Mouse (Mus musculus) MEL (cell line): Measurements from ENCODE around the gene Gm49384. TPM values are rescaled to one million over a fixed set of nuclear protein-coding genes. Genes with fewer than 3 reads are reported as not detected.

Experiments
- DNase-seq: peaks from one replicate; pipeline ENCODE4 v3.0.0; 2011; ENCODE audit warnings: low read depth, low spot score
- H3K27ac ChIP-seq: 2 replicates; pipeline ENCODE4 v1.5.1; 2012; ENCODE audit warnings: low read depth, mild to moderate bottlenecking, control low read depth, low read length, moderate library complexity; ENCODE audit not compliant: control insufficient read depth
- H3K27me3 ChIP-seq, 2 experiments: fragments of 150-350 bp in 1 of 2; sonication (generic) in 1 of 2; 2 replicates each; pipeline ENCODE4 v1.6.1; 2012; ENCODE audit warnings: low read length in 2 of 2, mild to moderate bottlenecking in 2 of 2, improper control_type of control experiment in 1 of 2, moderate library complexity in 1 of 2; ENCODE audit not compliant: insufficient read depth in 2 of 2, control insufficient read depth in 1 of 2
- H3K36me3 ChIP-seq, 2 experiments: 2 replicates each; pipeline ENCODE4 v1.6.1; 2012 to 2014; ENCODE audit warnings: low read length in 2 of 2, improper control_type of control experiment in 1 of 2, inconsistent platforms in 1 of 2, mild to moderate bottlenecking in 1 of 2; ENCODE audit not compliant: insufficient read depth in 2 of 2, control insufficient read depth in 1 of 2
- H3K4me1 ChIP-seq, 2 experiments: fragments of 150-350 bp in 1 of 2; sonication (generic) in 1 of 2; 2 replicates each; pipeline ENCODE4 v1.6.1; 2012; ENCODE audit warnings: low read length in 2 of 2, improper control_type of control experiment in 1 of 2, mild to moderate bottlenecking in 1 of 2; ENCODE audit not compliant: insufficient read depth in 2 of 2, control insufficient read depth in 1 of 2
- H3K4me3 ChIP-seq, 2 experiments: fragments of 150-350 bp in 1 of 2; sonication (generic) in 1 of 2; 2 replicates each; pipeline ENCODE4 v1.5.1; 2012; ENCODE audit warnings: low read depth in 2 of 2, low read length in 2 of 2, mild to moderate bottlenecking in 2 of 2, moderate library complexity in 2 of 2, control low read depth in 1 of 2, improper control_type of control experiment in 1 of 2; ENCODE audit not compliant: control insufficient read depth in 1 of 2, insufficient read depth in 1 of 2
- H3K79me2 ChIP-seq: 2 replicates; pipeline ENCODE4 v1.6.1; 2012; ENCODE audit warnings: mild to moderate bottlenecking, low read length, moderate library complexity; ENCODE audit not compliant: control insufficient read depth, poor library complexity, insufficient read depth
- H3K9ac ChIP-seq: 2 replicates; pipeline ENCODE4 v1.6.1; 2012; ENCODE audit warnings: low read depth, mild to moderate bottlenecking, control low read depth, low read length, moderate library complexity; ENCODE audit not compliant: control insufficient read depth, poor library complexity, severe bottlenecking
- H3K9me3 ChIP-seq: fragments of 150-350 bp; sonication (generic); replicated peaks from 2 replicates; pipeline ENCODE4 v1.6.1; 2012; ENCODE audit warnings: mild to moderate bottlenecking, low read length, improper control_type of control experiment, moderate library complexity; ENCODE audit not compliant: insufficient read depth
- BHLHE40 ChIP-seq: IDR thresholded peaks from 2 replicates; pipeline ENCODE4 v1.6.1; 2012; ENCODE audit warnings: low read depth, mild to moderate bottlenecking, inconsistent platforms, low read length, improper control_type of control experiment, borderline replicate concordance
- CHD2 ChIP-seq: IDR thresholded peaks from 2 replicates; pipeline ENCODE4 v1.6.1; 2011; ENCODE audit warnings: low read length, improper control_type of control experiment
- E2F4 ChIP-seq: IDR thresholded peaks from 2 replicates; pipeline ENCODE4 v1.6.1; 2011; ENCODE audit warnings: low read depth, low read length, improper control_type of control experiment, borderline replicate concordance
- EP300 ChIP-seq, 2 experiments: IDR thresholded peaks; 2 replicates each; pipeline ENCODE4 v1.6.1; 2011; ENCODE audit warnings: improper control_type of control experiment in 2 of 2, low read length in 2 of 2, low read depth in 1 of 2, mild to moderate bottlenecking in 1 of 2
- GABPA ChIP-seq: IDR thresholded peaks from 2 replicates; pipeline ENCODE4 v1.6.1; 2012; ENCODE audit warnings: low read depth, mild to moderate bottlenecking, inconsistent platforms, low read length, improper control_type of control experiment, moderate library complexity
- HCFC1 ChIP-seq: IDR thresholded peaks from 2 replicates; pipeline ENCODE4 v1.6.1; 2012; ENCODE audit warnings: low read depth, mild to moderate bottlenecking, inconsistent platforms, low read length, improper control_type of control experiment, moderate library complexity
- MAX ChIP-seq: IDR thresholded peaks from 2 replicates; pipeline ENCODE4 v1.6.1; 2011; ENCODE audit warnings: low read length, improper control_type of control experiment
- MAZ ChIP-seq: IDR thresholded peaks from 2 replicates; pipeline ENCODE4 v1.6.1; 2012; ENCODE audit warnings: low read depth, mild to moderate bottlenecking, inconsistent platforms, low read length, improper control_type of control experiment
- MXI1 ChIP-seq: IDR thresholded peaks from 2 replicates; pipeline ENCODE4 v1.6.1; 2011; ENCODE audit warnings: mild to moderate bottlenecking, low read depth, low read length, improper control_type of control experiment
- MYB ChIP-seq: IDR thresholded peaks from 2 replicates; pipeline ENCODE4 v1.6.1; 2011; ENCODE audit warnings: mild to moderate bottlenecking, low read depth, low read length, improper control_type of control experiment
- MYC ChIP-seq: IDR thresholded peaks from 2 replicates; pipeline ENCODE4 v1.6.1; 2011; ENCODE audit warnings: low read depth, mild to moderate bottlenecking, low read length, improper control_type of control experiment, moderate library complexity
- NELFE ChIP-seq: IDR thresholded peaks from 2 replicates; pipeline ENCODE4 v1.6.1; 2011; ENCODE audit warnings: low read depth, low read length, improper control_type of control experiment
- NRF1 ChIP-seq: IDR thresholded peaks from 2 replicates; pipeline ENCODE4 v1.6.1; 2014; ENCODE audit warnings: low read depth, mild to moderate bottlenecking, inconsistent platforms, low read length, improper control_type of control experiment, moderate library complexity; ENCODE audit not compliant: poor library complexity, insufficient read depth, severe bottlenecking
- POLR2A ChIP-seq, 2 experiments: IDR thresholded peaks; 2 replicates each; pipeline ENCODE4 v1.6.1; 2011 to 2012; ENCODE audit warnings: low read length in 2 of 2, mild to moderate bottlenecking in 2 of 2, control low read depth in 1 of 2, improper control_type of control experiment in 1 of 2, low read depth in 1 of 2, moderate library complexity in 1 of 2; ENCODE audit not compliant: control insufficient read depth in 1 of 2, insufficient read depth in 1 of 2, poor library complexity in 1 of 2
- POLR2AphosphoS2 ChIP-seq: IDR thresholded peaks from 2 replicates; pipeline ENCODE4 v1.6.1; 2011; ENCODE audit warnings: low read length, improper control_type of control experiment
- RCOR1 ChIP-seq: IDR thresholded peaks from 2 replicates; pipeline ENCODE4 v1.6.1; 2012; ENCODE audit warnings: low read depth, mild to moderate bottlenecking, inconsistent platforms, low read length, improper control_type of control experiment
- SIN3A ChIP-seq: IDR thresholded peaks from 2 replicates; pipeline ENCODE4 v1.6.1; 2012; ENCODE audit warnings: low read length, improper control_type of control experiment, inconsistent platforms
- TAL1 ChIP-seq: IDR thresholded peaks from 2 replicates; pipeline ENCODE4 v1.6.1; 2012; ENCODE audit warnings: mild to moderate bottlenecking, inconsistent platforms, low read length, moderate library complexity, mixed read lengths
- UBTF ChIP-seq: IDR thresholded peaks from 2 replicates; pipeline ENCODE4 v1.6.1; 2012; ENCODE audit warnings: low read depth, mild to moderate bottlenecking, inconsistent platforms, low read length, improper control_type of control experiment, moderate library complexity, borderline replicate concordance; ENCODE audit not compliant: insufficient read depth
- USF1 ChIP-seq: IDR thresholded peaks from 2 replicates; pipeline ENCODE4 v1.6.1; 2014; ENCODE audit warnings: low read depth, mild to moderate bottlenecking, inconsistent platforms, low read length, improper control_type of control experiment, moderate library complexity
- ZC3H11A ChIP-seq: IDR thresholded peaks from 2 replicates; pipeline ENCODE4 v1.6.1; 2012; ENCODE audit warnings: low read depth, mild to moderate bottlenecking, inconsistent platforms, low read length, improper control_type of control experiment
- ZKSCAN1 ChIP-seq: IDR thresholded peaks from 2 replicates; pipeline ENCODE4 v1.6.1; 2012; ENCODE audit warnings: low read depth, mild to moderate bottlenecking, inconsistent platforms, low read length, improper control_type of control experiment, moderate library complexity
- ZMIZ1 ChIP-seq: IDR thresholded peaks from 2 replicates; pipeline ENCODE4 v1.6.1; 2012; ENCODE audit warnings: low read depth, mild to moderate bottlenecking, inconsistent platforms, low read length, improper control_type of control experiment, moderate library complexity
- ZNF384 ChIP-seq: IDR thresholded peaks from 2 replicates; pipeline ENCODE4 v1.6.1; 2012; ENCODE audit warnings: low read depth, mild to moderate bottlenecking, inconsistent platforms, low read length, improper control_type of control experiment
- polyA plus RNA-seq, 2 experiments: library from polyadenylated mRNA; stranded (reverse) in 1 of 2; unstranded in 1 of 2; fragments of >175 nt in 1 of 2; fragments of >200 nt in 1 of 2; gene quantifications; 2 replicates each; pipeline versions ENCODE4 v1.2.1 to v1.2.4; 2012; ENCODE audit warnings: low replicate concordance in 2 of 2, low read depth in 1 of 2; ENCODE audit not compliant: insufficient read length in 2 of 2, insufficient read depth in 1 of 2, missing spikeins in 1 of 2
- total RNA-seq: library from RNA; depleted of rRNA; stranded (reverse); fragments of 300-350 nt; gene quantifications from 2 replicates; pipeline ENCODE4 v1.2.3, GENCODE M21; 2012

The Gm49384 gene
- total and polyA plus RNA-seq, 3 experiments = 26.2 to 28.5 TPM; not detected in 1

DNA sequence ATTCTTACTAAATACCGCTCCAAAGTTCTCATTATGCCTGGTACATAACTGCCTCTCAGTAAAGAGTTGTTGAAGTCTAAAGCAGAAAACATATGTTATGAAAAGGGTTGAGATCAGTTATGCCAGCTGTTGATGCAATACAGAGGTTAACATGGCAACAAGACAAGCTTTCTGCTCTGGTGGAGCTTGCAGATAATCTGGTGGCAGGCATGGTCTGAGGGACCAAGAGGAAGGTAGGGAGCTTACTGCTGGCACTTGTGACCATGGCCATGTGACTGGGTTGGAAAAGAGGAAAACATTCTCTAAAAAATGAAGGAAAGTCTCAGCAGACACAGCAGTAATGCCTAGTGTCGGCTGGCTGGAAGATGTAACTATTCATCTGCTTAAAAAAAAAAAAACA is 32.8 kb downstream of the Gm49384 start (continued):
- no peak for TF ChIP-seq UBTF
- no peak for TF ChIP-seq GABPA
- TF ChIP-seq ZC3H11A = no peak
- no peak for TF ChIP-seq ZMIZ1
- TF ChIP-seq MYC = no peak
- no peak for TF ChIP-seq MAZ
- TF ChIP-seq ZNF384 = no peak
- peak; percentile 81; the same call in 1 of the 2 replicates for TF ChIP-seq USF1
- no peak for TF ChIP-seq CHD2
- TF ChIP-seq ZKSCAN1 = no peak
- no peak for TF ChIP-seq MYB
- no peak for TF ChIP-seq RCOR1
- TF ChIP-seq EP300 (IDR thresholded peaks at IDR 0.05; ENCODE audit: low read depth in 1 of 2, low read length in 2 of 2) = peak in 1 of 2 experiments; percentile 23; a peak in 1 of 4 replicates
- no peak for TF ChIP-seq NRF1
- no peak for TF ChIP-seq BHLHE40

DNA sequence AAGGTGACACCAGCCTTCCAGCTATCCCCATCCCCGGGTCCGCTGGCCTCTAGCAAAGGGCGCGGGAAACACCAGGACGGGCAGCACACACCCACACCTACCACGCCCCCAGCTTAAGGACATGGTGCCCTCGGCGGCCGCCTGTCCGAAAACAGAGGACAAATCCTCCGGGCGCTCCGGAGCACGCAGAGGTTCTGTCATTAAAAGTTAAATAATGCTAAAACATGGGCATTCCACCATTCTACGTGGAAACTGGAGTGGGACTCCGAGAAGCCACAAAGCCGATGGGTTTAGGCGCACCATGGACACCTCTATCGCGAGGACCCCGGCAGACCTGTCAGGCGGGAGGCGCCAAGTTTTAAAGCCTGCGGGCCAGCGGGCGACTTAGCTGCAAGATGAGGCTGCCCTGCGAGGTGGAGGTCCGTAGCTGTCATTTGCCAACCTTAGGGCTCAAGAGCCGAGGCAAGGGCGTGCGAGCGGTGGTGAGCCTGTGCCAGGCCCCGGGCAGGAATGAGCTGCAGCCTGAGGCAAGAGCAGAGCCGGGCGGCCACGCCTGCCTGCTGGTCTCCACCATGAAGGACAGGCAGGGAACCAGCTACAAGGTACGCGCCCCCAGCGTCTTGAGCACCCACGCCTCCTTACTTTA is 35.5 kb downstream of the Gm49384 start, which contains the start of gene Lrr1:
Lrr1 (plus strand) TSS at position 354 of the 646 bp plus-strand sequence.
- peak within 1 kb of the TSS; percentile 79 for H3K27ac ChIP-seq
- peaks cover 2 to 12% of the 10 kb centered on the region in 2 experiments; a peak in 3 of 4 replicates for H3K4me1 ChIP-seq
- H3K27me3 ChIP-seq = no peaks in the 10 kb centered on the region
- peaks cover 0 to 24% of the 10 kb centered on the region in 2 experiments; a peak in 3 of 4 replicates for H3K36me3 ChIP-seq
- peak within 1 kb of the TSS; percentile 84 for H3K9ac ChIP-seq
- no peaks in the 10 kb centered on the region for H3K9me3 ChIP-seq
- no peak for TF ChIP-seq GABPA
- TF ChIP-seq HCFC1 = peak; percentile 83
- peak; percentile 58; the same call in 1 of the 2 replicates for TF ChIP-seq POLR2AphosphoS2
- peak; percentile 99 for TF ChIP-seq MAX
- TF ChIP-seq MXI1 = peak; percentile 74
- peak; percentile 78 for TF ChIP-seq NELFE
- TF ChIP-seq E2F4 = peak; percentile 89
- TF ChIP-seq ZNF384 = no peak
- peak; percentile 82 to 91 for TF ChIP-seq POLR2A (IDR thresholded peaks at IDR 0.05; ENCODE audit: control insufficient read depth in 1 of 2, insufficient read depth in 1 of 2, low read depth in 1 of 2, low read length in 2 of 2, poor library complexity in 1 of 2)
- no peak for TF ChIP-seq TAL1
- TF ChIP-seq SIN3A = peak; percentile 93; the same call in 1 of the 2 replicates
- H3K79me2 ChIP-seq = peaks cover 11% of the 10 kb centered on the region
- peak within 1 kb of the TSS; percentile 70 to 78 for H3K4me3 ChIP-seq
- DNase-seq = peak; percentile 93
